Mouse (Mus musculus) G1E (cell line): ENCODE data around the gene Rap1gds1.

Experiments
- CTCF ChIP-seq: IDR thresholded peaks from 2 replicates; pipeline ENCODE4 v1.5.1; 2012; ENCODE audit warnings: low read depth, low read length, inconsistent platforms, mixed read lengths
- GATA1 ChIP-seq: IDR thresholded peaks from 2 replicates; pipeline ENCODE4 v1.6.1; 2012; ENCODE audit warnings: borderline replicate concordance, low read length, inconsistent platforms, mixed read lengths

- TF ChIP-seq GATA1 (no peak), CTCF (no peak)
Observed at GRCm38 (mm10) chr3:138967627-138968026, 107.4 kb downstream of the Rap1gds1 start.
